Mouse (Mus musculus): Measurements from ENCODE around the gene Pigr. TPM values are rescaled to one million over a fixed set of nuclear protein-coding genes. Genes with fewer than 3 reads are reported as not detected.

Pigr gene
- polyA plus RNA-seq (2014; fragmentation: Nextera tagmentation; extraction: Ambion mirVana) = not detected in 2 replicates

DNA sequence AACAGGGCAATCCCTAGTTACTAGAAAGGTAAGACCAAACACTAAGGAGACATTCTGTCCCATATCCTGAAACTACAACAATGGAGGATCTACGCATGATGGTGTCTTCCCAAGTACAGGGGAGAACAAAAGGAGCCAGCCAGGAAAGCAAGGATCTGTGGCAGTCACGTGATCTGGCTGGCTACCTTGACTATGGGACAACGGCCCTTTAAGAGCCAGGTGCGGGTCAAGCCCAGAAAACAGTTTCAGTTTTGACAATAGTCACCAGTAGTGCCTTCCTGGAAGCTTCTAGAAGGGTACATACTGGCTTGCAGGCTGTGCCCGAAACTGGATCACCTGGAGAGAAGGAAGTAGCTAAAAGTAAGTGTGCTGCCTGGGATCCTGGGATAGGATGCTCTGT is at the start of gene Pigr:
TSS of gene Pigr (plus strand) at position 237 of the 400 bp plus-strand sequence.
- 90% methylated on average over 5 of the region's 5 CpGs for WGBS

DNA sequence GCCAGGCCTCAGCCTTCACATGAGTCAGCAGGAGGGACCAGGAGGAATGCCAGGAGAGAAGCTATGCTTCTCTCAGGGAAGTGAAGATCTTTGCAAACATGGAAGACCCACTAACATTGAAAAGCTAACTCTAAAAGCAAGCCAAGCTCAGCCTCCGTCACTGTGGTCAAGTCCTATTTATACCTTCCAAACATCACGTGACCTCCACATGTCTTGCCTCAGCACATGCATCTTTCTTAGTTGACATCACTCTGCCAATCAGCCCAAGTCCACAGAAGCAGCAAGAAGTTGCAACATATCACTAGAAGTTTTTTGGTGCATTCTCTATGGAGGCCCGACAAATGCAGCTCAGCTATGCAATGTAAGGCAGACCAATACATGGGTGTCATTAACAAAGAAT is 46.6 kb upstream of the Pigr start:
- DNase-seq (ENCODE audit: low spot score) = no peak
- no peak overlapping the region for H3K9ac ChIP-seq (ENCODE audit: low read length)
- no peaks in the 10 kb centered on the region for H3K27me3 ChIP-seq (ENCODE audit: control insufficient read depth, insufficient read depth, low read length)
- no peak overlapping the region for H3K4me3 ChIP-seq (ENCODE audit: low read depth, low read length)
- no peak overlapping the region for H3K27ac ChIP-seq (replicated peaks; ENCODE audit: low read depth, low read length)
- ATAC-seq (ENCODE audit: insufficient number of reproducible peaks, low FRiP score, low TSS enrichment, low read depth) = no peak
- no peaks in the 10 kb centered on the region for H3K36me3 ChIP-seq (ENCODE audit: control insufficient read depth, insufficient read depth, low read length)
- H3K4me1 ChIP-seq (ENCODE audit: control insufficient read depth, insufficient read depth, low read length) = no peaks in the 10 kb centered on the region
- no peaks in the 10 kb centered on the region for H3K9me3 ChIP-seq (ENCODE audit: control insufficient read depth, low read length)
- WGBS = 90% methylated on average over 3 of the region's 3 CpGs
- H3K4me2 ChIP-seq (ENCODE audit: low read depth, severe bottlenecking) = no peak overlapping the region

More for the DNA sequence above, at the start of gene Pigr:
- Histone ChIP-seq H3K4me3 (ENCODE audit: low read depth, low read length) (no peak within 1 kb of the TSS), H3K4me2 (ENCODE audit: low read depth, severe bottlenecking) (no peak within 1 kb of the TSS), H3K36me3 (ENCODE audit: control insufficient read depth, insufficient read depth, low read length) (no peaks in the 10 kb centered on the region), H3K4me1 (ENCODE audit: control insufficient read depth, insufficient read depth, low read length) (no peaks in the 10 kb centered on the region), H3K27ac (replicated peaks; ENCODE audit: low read depth, low read length) (no peak within 1 kb of the TSS), H3K9ac (ENCODE audit: low read length) (no peak within 1 kb of the TSS), H3K9me3 (ENCODE audit: control insufficient read depth, low read length) (no peaks in the 10 kb centered on the region), H3K27me3 (ENCODE audit: control insufficient read depth, insufficient read depth, low read length) (no peaks in the 10 kb centered on the region)
- DNase-seq (ENCODE audit: low spot score) = no peak
- ATAC-seq (ENCODE audit: insufficient number of reproducible peaks, low FRiP score, low TSS enrichment, low read depth) = no peak

DNA sequence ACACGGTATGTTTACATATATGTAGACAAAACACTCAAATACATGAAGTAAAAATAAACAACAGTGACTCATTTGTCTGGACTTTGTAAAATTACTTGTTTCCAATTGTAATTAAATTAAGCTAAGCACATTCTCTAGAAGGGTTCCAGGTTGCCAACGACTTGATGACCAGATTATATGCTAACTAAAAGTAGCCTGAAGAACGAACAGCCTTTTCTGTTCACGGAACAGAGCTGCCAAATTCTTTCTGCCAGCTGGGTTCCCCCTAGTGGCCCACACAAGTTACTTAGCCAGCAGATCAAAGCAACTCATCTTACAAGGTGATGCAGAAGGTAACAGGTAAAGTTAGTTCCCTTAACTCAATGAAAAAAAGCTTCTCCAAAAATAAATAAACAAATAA is 42.4 kb upstream of the Pigr start:
- DNase-seq (ENCODE audit: low spot score) = no peak
- no peak overlapping the region for H3K27ac ChIP-seq (replicated peaks; ENCODE audit: low read depth, low read length)
- H3K4me1 ChIP-seq (ENCODE audit: control insufficient read depth, insufficient read depth, low read length) = no peaks in the 10 kb centered on the region
- H3K9me3 ChIP-seq (ENCODE audit: control insufficient read depth, low read length) = no peaks in the 10 kb centered on the region
- no peak for ATAC-seq (ENCODE audit: insufficient number of reproducible peaks, low FRiP score, low TSS enrichment, low read depth)
- no peak overlapping the region for H3K9ac ChIP-seq (ENCODE audit: low read length)
- H3K27me3 ChIP-seq (ENCODE audit: control insufficient read depth, insufficient read depth, low read length) = no peaks in the 10 kb centered on the region
- WGBS = 37% methylated on average over 4 of the region's 4 CpGs
- H3K36me3 ChIP-seq (ENCODE audit: control insufficient read depth, insufficient read depth, low read length) = no peaks in the 10 kb centered on the region
- no peak overlapping the region for H3K4me3 ChIP-seq (ENCODE audit: low read depth, low read length)
- no peak overlapping the region for H3K4me2 ChIP-seq (ENCODE audit: low read depth, severe bottlenecking)

DNA sequence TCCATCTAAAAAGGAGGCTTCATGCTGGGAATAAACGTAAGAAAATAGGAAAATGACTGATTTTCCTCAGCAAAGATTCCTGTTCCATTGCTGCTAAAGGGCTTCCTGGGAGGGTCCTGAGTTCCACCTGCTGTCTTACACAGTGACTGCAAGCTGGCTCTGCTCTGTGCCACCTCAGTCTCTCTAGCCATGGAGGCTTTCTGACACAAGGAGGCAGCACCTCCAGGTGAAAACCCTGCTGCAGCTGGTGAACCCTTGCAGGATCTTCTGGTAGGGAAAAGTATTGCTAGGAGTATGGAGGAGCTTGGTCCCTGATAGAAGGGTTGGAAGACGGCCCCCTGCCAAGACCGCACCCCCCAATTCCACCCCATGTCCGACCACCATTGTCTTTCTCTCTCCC is 39.5 kb upstream of the Pigr start:
- 39% methylated on average over 4 of the region's 4 CpGs for WGBS
- H3K9me3 ChIP-seq (ENCODE audit: control insufficient read depth, low read length) = no peaks in the 10 kb centered on the region
- H3K27ac ChIP-seq (replicated peaks; ENCODE audit: low read depth, low read length) = no peak overlapping the region
- ATAC-seq (ENCODE audit: insufficient number of reproducible peaks, low FRiP score, low TSS enrichment, low read depth) = no peak
- H3K9ac ChIP-seq (ENCODE audit: low read length) = no peak overlapping the region
- H3K4me1 ChIP-seq (ENCODE audit: control insufficient read depth, insufficient read depth, low read length) = no peaks in the 10 kb centered on the region
- no peak for DNase-seq (ENCODE audit: low spot score)
- no peak overlapping the region for H3K4me3 ChIP-seq (ENCODE audit: low read depth, low read length)
- H3K27me3 ChIP-seq (ENCODE audit: control insufficient read depth, insufficient read depth, low read length) = no peaks in the 10 kb centered on the region
- H3K4me2 ChIP-seq (ENCODE audit: low read depth, severe bottlenecking) = no peak overlapping the region
- H3K36me3 ChIP-seq (ENCODE audit: control insufficient read depth, insufficient read depth, low read length) = no peaks in the 10 kb centered on the region

- no peak for DNase-seq (ENCODE audit: low spot score)
- Histone ChIP-seq H3K9me3 (ENCODE audit: control insufficient read depth, low read length) (no peaks in the 10 kb centered on the region), H3K36me3 (ENCODE audit: control insufficient read depth, insufficient read depth, low read length) (no peaks in the 10 kb centered on the region), H3K9ac (ENCODE audit: low read length) (no peak overlapping the region), H3K4me2 (ENCODE audit: low read depth, severe bottlenecking) (no peak overlapping the region), H3K4me3 (ENCODE audit: low read depth, low read length) (no peak overlapping the region), H3K27me3 (ENCODE audit: control insufficient read depth, insufficient read depth, low read length) (no peaks in the 10 kb centered on the region), H3K27ac (replicated peaks; ENCODE audit: low read depth, low read length) (no peak overlapping the region), H3K4me1 (ENCODE audit: control insufficient read depth, insufficient read depth, low read length) (no peaks in the 10 kb centered on the region)
- no peak for ATAC-seq (ENCODE audit: insufficient number of reproducible peaks, low FRiP score, low TSS enrichment, low read depth)
- 68% methylated on average over 3 of the region's 3 CpGs for WGBS
Observed at GRCm38 (mm10) chr1:130789512-130790451, 36.7 kb upstream of the Pigr start.

DNA sequence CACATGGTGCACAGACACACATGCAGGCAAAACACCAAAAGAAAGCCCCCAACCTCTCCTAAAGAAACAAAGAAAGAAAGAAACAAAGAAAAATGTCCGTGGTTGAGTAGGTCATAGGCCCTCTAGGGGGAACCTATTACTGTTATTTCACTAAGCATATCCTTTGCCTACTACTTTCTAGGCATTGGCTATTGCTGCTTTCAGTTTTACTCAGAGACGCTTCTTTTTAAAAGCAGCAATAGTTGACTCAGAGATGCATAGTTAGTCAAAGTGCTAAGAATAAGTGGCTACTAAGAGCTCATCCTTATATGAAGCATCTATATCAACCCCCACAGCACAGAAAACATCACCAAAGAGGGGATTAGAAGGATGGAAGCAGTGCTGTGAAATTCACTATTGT is 31.2 kb upstream of the Pigr start:
- ATAC-seq (ENCODE audit: insufficient number of reproducible peaks, low FRiP score, low TSS enrichment, low read depth) (no peak), DNase-seq (ENCODE audit: low spot score) (no peak)
- Histone ChIP-seq H3K36me3 (ENCODE audit: control insufficient read depth, insufficient read depth, low read length) (no peaks in the 10 kb centered on the region), H3K9ac (ENCODE audit: low read length) (no peak overlapping the region), H3K27me3 (ENCODE audit: control insufficient read depth, insufficient read depth, low read length) (no peaks in the 10 kb centered on the region), H3K4me2 (ENCODE audit: low read depth, severe bottlenecking) (no peak overlapping the region), H3K4me3 (ENCODE audit: low read depth, low read length) (no peak overlapping the region), H3K4me1 (ENCODE audit: control insufficient read depth, insufficient read depth, low read length) (no peaks in the 10 kb centered on the region), H3K27ac (replicated peaks; ENCODE audit: low read depth, low read length) (no peak overlapping the region), H3K9me3 (ENCODE audit: control insufficient read depth, low read length) (no peaks in the 10 kb centered on the region)
- 83% methylated on average over 2 of the region's 2 CpGs for WGBS

GRCm38 (mm10) chr1:130796967-130797684 is 29.4 kb upstream of the Pigr start:
- ATAC-seq (ENCODE audit: insufficient number of reproducible peaks, low FRiP score, low TSS enrichment, low read depth) (no peak), DNase-seq (ENCODE audit: low spot score) (peak; percentile 54)
- Histone ChIP-seq H3K27ac (replicated peaks; ENCODE audit: low read depth, low read length) (no peak overlapping the region), H3K9me3 (ENCODE audit: control insufficient read depth, low read length) (no peaks in the 10 kb centered on the region), H3K36me3 (ENCODE audit: control insufficient read depth, insufficient read depth, low read length) (no peaks in the 10 kb centered on the region), H3K9ac (ENCODE audit: low read length) (no peak overlapping the region), H3K4me3 (ENCODE audit: low read depth, low read length) (no peak overlapping the region), H3K27me3 (ENCODE audit: control insufficient read depth, insufficient read depth, low read length) (no peaks in the 10 kb centered on the region), H3K4me1 (ENCODE audit: control insufficient read depth, insufficient read depth, low read length) (no peaks in the 10 kb centered on the region), H3K4me2 (ENCODE audit: low read depth, severe bottlenecking) (no peak overlapping the region)
- WGBS = 84% methylated on average over 8 of the region's 8 CpGs

- 65% methylated on average over 6 of the region's 6 CpGs for WGBS
- no peak overlapping the region for H3K9ac ChIP-seq (ENCODE audit: low read length)
- H3K4me2 ChIP-seq (ENCODE audit: low read depth, severe bottlenecking) = no peak overlapping the region
- no peaks in the 10 kb centered on the region for H3K36me3 ChIP-seq (ENCODE audit: control insufficient read depth, insufficient read depth, low read length)
- ATAC-seq (ENCODE audit: insufficient number of reproducible peaks, low FRiP score, low TSS enrichment, low read depth) (no peak), DNase-seq (ENCODE audit: low spot score) (no peak)
- H3K4me1 ChIP-seq (ENCODE audit: control insufficient read depth, insufficient read depth, low read length) = no peaks in the 10 kb centered on the region
- H3K27me3 ChIP-seq (ENCODE audit: control insufficient read depth, insufficient read depth, low read length) = no peaks in the 10 kb centered on the region
- H3K4me3 ChIP-seq (ENCODE audit: low read depth, low read length) = no peak overlapping the region
- H3K27ac ChIP-seq (replicated peaks; ENCODE audit: low read depth, low read length) = no peak overlapping the region
- H3K9me3 ChIP-seq (ENCODE audit: control insufficient read depth, low read length) = no peaks in the 10 kb centered on the region
Observed at GRCm38 (mm10) chr1:130798037-130798436, 28.4 kb upstream of the Pigr start.

Measured in limb, embryonic 11.5 days (tissue).